Mouse (Mus musculus): Measurements from ENCODE around the gene Ephb1. TPM values are rescaled to one million over a fixed set of nuclear protein-coding genes. Genes with fewer than 3 reads are reported as not detected.
A peak's percentile ranks its signal among the peaks of the same experiment; 100 is the strongest.

The Ephb1 gene
- polyA plus RNA-seq, 1 experiment from 2014 or later: 1.4 TPM

DNA sequence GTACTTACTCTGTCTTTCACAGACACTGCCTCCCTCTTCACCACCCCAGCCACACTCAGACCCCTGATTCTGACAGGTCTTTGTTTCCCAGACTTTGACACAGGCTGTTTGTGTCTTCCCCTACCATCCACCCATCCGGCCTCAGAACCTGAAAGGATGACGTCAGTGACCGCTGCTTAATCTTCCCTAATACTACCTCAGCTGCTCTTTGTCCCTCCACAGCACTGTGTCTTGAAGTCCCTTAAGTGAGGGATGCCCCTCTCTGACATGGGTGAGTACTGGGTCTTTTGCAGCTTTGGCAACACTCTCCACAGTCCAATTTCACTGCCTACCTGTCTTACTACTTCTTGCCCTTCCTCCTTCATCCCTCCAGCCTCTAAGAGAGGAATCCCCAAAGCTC, 1.2 kb upstream of the Ephb1 start:
- H3K27ac ChIP-seq (ENCODE audit: low read length): no peak overlapping the region
- H3K27me3 ChIP-seq (ENCODE audit: control insufficient read depth, insufficient read depth, low read depth, low read length): peaks cover 63% of the 10 kb centered on the region
- no peak for ATAC-seq (ENCODE audit: low read depth)
- H3K4me3 ChIP-seq (ENCODE audit: low read length): no peak overlapping the region
- no peaks in the 10 kb centered on the region for H3K36me3 ChIP-seq (ENCODE audit: control insufficient read depth, insufficient read depth, low read length)
- no peak overlapping the region for H3K9ac ChIP-seq (ENCODE audit: low read length)
- WGBS: 55% methylated on average over 3 of the region's 3 CpGs
- H3K4me1 ChIP-seq (replicated peaks; ENCODE audit: control insufficient read depth, insufficient read depth, low read length): peaks cover 4% of the 10 kb centered on the region; the same call in 1 of the 2 replicates
- H3K4me2 ChIP-seq (ENCODE audit: low read depth, low read length): no peak overlapping the region
- no peaks in the 10 kb centered on the region for H3K9me3 ChIP-seq (ENCODE audit: control insufficient read depth, low read length)

DNA sequence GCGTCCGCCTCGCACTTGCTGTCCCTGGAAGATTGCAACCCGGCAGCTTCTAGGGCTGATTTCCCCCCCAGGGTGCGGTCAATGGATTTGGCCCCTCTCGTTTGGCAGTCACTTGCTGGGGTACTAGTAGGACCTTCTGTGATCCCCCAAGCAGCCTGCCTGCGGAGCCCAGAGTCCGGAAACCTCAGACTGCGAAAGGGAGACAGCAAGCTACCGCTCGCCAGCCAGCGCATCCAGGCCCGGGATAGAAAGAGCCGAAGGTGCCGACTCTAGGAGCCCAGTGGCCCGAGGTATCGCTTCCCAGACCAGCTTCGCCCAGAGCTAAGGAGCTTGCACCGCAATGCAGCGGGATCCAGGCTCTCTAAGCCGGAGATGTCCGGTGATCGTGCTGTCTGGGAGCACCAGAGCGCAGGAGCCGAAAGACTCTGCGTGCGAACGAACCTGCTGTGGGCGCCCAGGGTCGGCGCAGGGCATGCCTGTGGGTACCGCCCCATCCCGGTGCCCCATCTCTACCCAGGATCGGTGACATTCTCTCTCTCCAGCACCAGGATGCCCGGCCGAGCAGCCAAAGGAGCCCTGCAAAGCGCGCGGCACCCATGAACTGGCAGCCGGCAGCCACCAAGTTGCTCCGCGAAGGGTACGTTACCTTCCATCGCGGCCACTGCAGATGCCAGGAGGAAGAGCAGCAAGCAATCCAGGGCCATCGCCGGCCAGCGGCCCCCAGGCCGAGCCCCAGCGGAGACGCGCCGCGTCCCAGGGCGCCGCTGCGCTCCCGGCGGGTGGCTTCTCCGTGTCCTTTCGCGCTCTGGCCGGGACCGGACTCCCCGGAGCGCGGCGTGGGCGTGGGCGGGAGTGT, 629 bp downstream of the Ephb1 start:
- WGBS: under 1% methylated on average over 69 of the region's 70 CpGs
- H3K27ac ChIP-seq (ENCODE audit: low read length): no peak overlapping the region
- H3K4me3 ChIP-seq (ENCODE audit: low read length): peak overlapping the region; percentile 56
- H3K4me1 ChIP-seq (replicated peaks; ENCODE audit: control insufficient read depth, insufficient read depth, low read length): peaks cover 4% of the 10 kb centered on the region; the same call in 1 of the 2 replicates
- H3K9me3 ChIP-seq (ENCODE audit: control insufficient read depth, low read length): no peaks in the 10 kb centered on the region
- H3K9ac ChIP-seq (ENCODE audit: low read length): peak overlapping the region; percentile 60
- no peaks in the 10 kb centered on the region for H3K36me3 ChIP-seq (ENCODE audit: control insufficient read depth, insufficient read depth, low read length)
- H3K4me2 ChIP-seq (ENCODE audit: low read depth, low read length): peak overlapping the region; percentile 95
- peak; percentile 59 for ATAC-seq (ENCODE audit: low read depth)
- peaks cover 66% of the 10 kb centered on the region for H3K27me3 ChIP-seq (ENCODE audit: control insufficient read depth, insufficient read depth, low read depth, low read length)

DNA sequence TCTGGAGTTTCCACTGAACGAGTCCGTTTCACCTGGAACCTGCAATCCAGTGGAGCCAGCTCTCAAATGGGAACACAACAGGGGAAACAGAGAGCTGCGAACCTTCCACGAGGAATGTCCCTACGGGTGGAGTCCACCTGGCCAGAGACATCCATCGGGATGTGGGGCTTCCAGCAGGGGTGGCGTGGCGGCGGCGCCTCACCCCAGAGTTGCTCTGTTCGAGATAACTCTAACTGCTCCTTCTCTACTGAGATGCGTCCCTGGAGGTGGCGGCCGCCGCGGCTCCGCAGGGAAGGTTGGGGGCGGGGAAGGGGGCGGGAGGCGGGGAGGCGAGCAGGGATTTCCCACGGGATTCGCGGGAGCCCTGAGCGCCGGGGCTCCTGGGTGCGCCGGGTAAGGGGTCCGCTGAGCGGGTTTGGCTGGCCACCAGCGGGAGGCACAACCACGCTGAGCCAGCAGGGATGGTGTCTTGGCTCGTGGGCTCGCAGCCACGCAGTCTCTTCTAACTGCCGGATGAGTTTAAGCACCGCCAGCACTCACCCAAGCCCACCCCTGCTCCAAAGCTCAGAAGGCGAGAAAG, 1.3 kb downstream of the Ephb1 start:
- no peak overlapping the region for H3K9ac ChIP-seq (ENCODE audit: low read length)
- no peaks in the 10 kb centered on the region for H3K36me3 ChIP-seq (ENCODE audit: control insufficient read depth, insufficient read depth, low read length)
- no peaks in the 10 kb centered on the region for H3K9me3 ChIP-seq (ENCODE audit: control insufficient read depth, low read length)
- peaks cover 4% of the 10 kb centered on the region; the same call in 1 of the 2 replicates for H3K4me1 ChIP-seq (replicated peaks; ENCODE audit: control insufficient read depth, insufficient read depth, low read length)
- under 1% methylated on average over 34 of the region's 38 CpGs for WGBS
- peaks cover 65% of the 10 kb centered on the region for H3K27me3 ChIP-seq (ENCODE audit: control insufficient read depth, insufficient read depth, low read depth, low read length)
- H3K27ac ChIP-seq (ENCODE audit: low read length): no peak overlapping the region
- H3K4me3 ChIP-seq (ENCODE audit: low read length): peak overlapping the region; percentile 56
- ATAC-seq (ENCODE audit: low read depth): no peak
- H3K4me2 ChIP-seq (ENCODE audit: low read depth, low read length): peak overlapping the region; percentile 95

DNA sequence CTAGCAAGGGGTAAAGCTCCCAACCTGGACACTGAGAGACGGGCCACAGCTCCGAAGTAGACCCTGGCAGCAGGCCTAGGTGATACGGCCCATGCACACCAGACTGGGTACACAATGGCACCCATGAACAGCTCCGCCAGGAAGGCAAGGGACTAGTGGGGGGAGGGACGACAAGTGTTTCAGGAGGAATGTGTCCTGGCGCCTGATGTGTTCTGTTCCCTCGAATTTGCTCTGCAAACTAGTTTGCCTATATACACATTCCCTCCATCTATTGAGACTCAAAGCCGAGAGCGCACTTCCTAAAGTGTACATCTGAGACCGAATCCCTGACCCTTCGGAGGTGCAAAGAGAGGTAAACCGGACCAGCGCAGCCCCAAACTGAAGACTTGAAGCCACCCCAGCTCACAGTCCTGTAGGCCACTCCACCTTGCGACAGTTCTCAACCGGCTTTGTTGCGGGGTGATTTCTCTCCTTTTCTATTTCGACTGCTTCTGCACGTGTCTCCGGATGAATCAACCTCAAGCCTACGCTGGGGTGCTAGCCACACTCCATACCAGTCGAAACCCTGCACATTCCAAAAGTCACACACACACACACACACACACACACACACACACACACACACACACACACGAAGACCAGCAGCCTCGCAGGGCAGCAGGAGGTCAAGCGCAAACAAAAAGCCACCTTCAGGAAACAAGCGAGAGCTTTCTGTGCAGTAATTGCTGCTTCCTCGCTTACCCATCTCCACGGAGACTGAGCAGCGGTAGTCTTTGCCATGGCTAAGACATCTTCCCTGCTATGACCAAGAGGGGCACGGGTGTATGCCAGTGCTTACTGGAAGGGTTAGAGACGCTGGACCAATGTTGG, 2.1 kb downstream of the Ephb1 start:
- H3K4me1 ChIP-seq (replicated peaks; ENCODE audit: control insufficient read depth, insufficient read depth, low read length): peaks cover 4% of the 10 kb centered on the region; the same call in 1 of the 2 replicates
- no peaks in the 10 kb centered on the region for H3K9me3 ChIP-seq (ENCODE audit: control insufficient read depth, low read length)
- H3K27me3 ChIP-seq (ENCODE audit: control insufficient read depth, insufficient read depth, low read depth, low read length): peaks cover 68% of the 10 kb centered on the region
- H3K4me3 ChIP-seq (ENCODE audit: low read length): peak overlapping the region; percentile 56
- H3K27ac ChIP-seq (ENCODE audit: low read length): no peak overlapping the region
- no peak for ATAC-seq (ENCODE audit: low read depth)
- peak overlapping the region; percentile 95; the same call in 1 of the 2 replicates for H3K4me2 ChIP-seq (ENCODE audit: low read depth, low read length)
- H3K36me3 ChIP-seq (ENCODE audit: control insufficient read depth, insufficient read depth, low read length): no peaks in the 10 kb centered on the region
- 2% methylated on average over 30 of the region's 30 CpGs for WGBS
- no peak overlapping the region for H3K9ac ChIP-seq (ENCODE audit: low read length)

- Histone ChIP-seq H3K4me3 (ENCODE audit: low read length) (no peak overlapping the region), H3K9me3 (ENCODE audit: control insufficient read depth, low read length) (no peaks in the 10 kb centered on the region), H3K4me1 (replicated peaks; ENCODE audit: control insufficient read depth, insufficient read depth, low read length) (peaks cover 4% of the 10 kb centered on the region; the same call in 1 of the 2 replicates), H3K4me2 (ENCODE audit: low read depth, low read length) (no peak overlapping the region), H3K36me3 (ENCODE audit: control insufficient read depth, insufficient read depth, low read length) (no peaks in the 10 kb centered on the region), H3K9ac (ENCODE audit: low read length) (no peak overlapping the region), H3K27me3 (ENCODE audit: control insufficient read depth, insufficient read depth, low read depth, low read length) (peaks cover 62% of the 10 kb centered on the region), H3K27ac (ENCODE audit: low read length) (no peak overlapping the region)
- 9% methylated on average over 10 of the region's 10 CpGs for WGBS
- ATAC-seq (ENCODE audit: low read depth): no peak
Measured at GRCm38 (mm10) chr9:102351721-102352120, 2.8 kb downstream of the Ephb1 start.

DNA sequence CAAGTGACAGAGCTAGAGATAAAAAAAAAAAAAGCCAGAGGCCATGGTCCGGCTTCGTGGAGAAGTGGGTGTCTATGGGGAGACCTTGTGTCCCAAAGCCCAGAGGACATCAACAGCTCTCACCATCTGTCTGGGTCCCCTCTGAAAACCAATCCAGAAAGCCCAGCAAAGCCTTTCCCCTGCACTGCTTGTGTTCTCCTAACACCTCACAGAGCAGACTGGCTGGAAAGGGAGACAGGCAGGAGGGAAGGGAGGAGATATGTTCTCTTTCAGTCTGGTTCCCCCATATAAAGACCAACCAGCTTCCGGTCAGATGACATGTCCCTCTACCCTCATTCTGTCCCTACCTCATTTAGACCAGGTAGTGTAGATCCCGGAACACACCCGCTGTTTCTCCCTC, 3.3 kb downstream of the Ephb1 start:
- Histone ChIP-seq H3K4me2 (ENCODE audit: low read depth, low read length) (no peak overlapping the region), H3K27ac (ENCODE audit: low read length) (no peak overlapping the region), H3K9ac (ENCODE audit: low read length) (no peak overlapping the region), H3K4me1 (replicated peaks; ENCODE audit: control insufficient read depth, insufficient read depth, low read length) (peaks cover 4% of the 10 kb centered on the region; the same call in 1 of the 2 replicates), H3K9me3 (ENCODE audit: control insufficient read depth, low read length) (no peaks in the 10 kb centered on the region), H3K27me3 (ENCODE audit: control insufficient read depth, insufficient read depth, low read depth, low read length) (peaks cover 59% of the 10 kb centered on the region), H3K36me3 (ENCODE audit: control insufficient read depth, insufficient read depth, low read length) (no peaks in the 10 kb centered on the region), H3K4me3 (ENCODE audit: low read length) (no peak overlapping the region)
- WGBS: 55% methylated on average over 5 of the region's 5 CpGs
- ATAC-seq (ENCODE audit: low read depth): no peak

DNA sequence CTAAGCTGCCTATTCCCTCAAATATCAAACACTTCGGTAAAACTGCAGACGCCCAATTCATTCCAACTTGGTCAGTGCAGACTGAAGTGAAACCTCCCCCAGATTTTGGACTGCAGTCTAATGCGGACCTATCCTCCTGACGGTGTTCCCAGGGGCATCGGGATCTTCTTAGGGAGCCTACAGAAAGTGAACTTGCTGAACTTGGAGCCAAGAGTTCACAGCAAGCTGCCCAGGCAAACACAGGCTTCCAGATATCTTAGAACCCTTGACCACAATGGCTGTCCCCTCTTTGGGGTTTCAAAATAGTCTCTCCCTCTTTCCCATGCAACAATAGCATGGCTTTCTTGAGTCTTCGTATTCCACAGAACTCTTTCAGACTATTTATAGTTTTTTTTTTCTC, 3.8 kb downstream of the Ephb1 start:
- H3K27me3 ChIP-seq (ENCODE audit: control insufficient read depth, insufficient read depth, low read depth, low read length): peaks cover 55% of the 10 kb centered on the region

DNA sequence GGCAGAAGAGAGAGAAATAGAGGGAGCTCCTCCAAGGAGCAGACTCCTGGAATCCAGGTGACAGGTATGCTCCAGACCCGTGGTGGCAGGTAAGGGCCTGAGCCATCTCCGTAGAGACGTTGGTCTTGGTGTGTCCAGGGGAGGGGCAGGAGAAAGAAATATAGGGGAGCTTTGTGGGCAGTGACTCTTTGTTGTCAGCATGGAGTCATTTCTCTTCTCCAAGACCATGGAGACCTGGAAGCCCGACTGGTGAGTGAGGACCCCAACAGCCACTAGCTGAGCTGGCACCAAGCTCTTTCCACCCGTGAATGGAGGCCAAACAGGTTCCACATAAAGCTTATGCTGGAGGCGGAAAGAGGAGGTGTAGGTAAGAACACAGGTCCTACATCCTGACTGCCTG, 4.4 kb downstream of the Ephb1 start:
- 73% methylated on average over 6 of the region's 6 CpGs for WGBS
- Histone ChIP-seq H3K27me3 (ENCODE audit: control insufficient read depth, insufficient read depth, low read depth, low read length) (peaks cover 49% of the 10 kb centered on the region), H3K9me3 (ENCODE audit: control insufficient read depth, low read length) (no peaks in the 10 kb centered on the region)

More for the DNA sequence above, 3.8 kb downstream of the Ephb1 start:
- Histone ChIP-seq H3K4me1 (replicated peaks; ENCODE audit: control insufficient read depth, insufficient read depth, low read length) (peaks cover 4% of the 10 kb centered on the region; the same call in 1 of the 2 replicates), H3K9ac (ENCODE audit: low read length) (no peak overlapping the region), H3K4me2 (ENCODE audit: low read depth, low read length) (no peak overlapping the region), H3K4me3 (ENCODE audit: low read length) (no peak overlapping the region), H3K9me3 (ENCODE audit: control insufficient read depth, low read length) (no peaks in the 10 kb centered on the region), H3K27ac (ENCODE audit: low read length) (no peak overlapping the region), H3K36me3 (ENCODE audit: control insufficient read depth, insufficient read depth, low read length) (no peaks in the 10 kb centered on the region)
- WGBS: 73% methylated on average over 6 of the region's 6 CpGs
- ATAC-seq (ENCODE audit: low read depth): no peak

DNA sequence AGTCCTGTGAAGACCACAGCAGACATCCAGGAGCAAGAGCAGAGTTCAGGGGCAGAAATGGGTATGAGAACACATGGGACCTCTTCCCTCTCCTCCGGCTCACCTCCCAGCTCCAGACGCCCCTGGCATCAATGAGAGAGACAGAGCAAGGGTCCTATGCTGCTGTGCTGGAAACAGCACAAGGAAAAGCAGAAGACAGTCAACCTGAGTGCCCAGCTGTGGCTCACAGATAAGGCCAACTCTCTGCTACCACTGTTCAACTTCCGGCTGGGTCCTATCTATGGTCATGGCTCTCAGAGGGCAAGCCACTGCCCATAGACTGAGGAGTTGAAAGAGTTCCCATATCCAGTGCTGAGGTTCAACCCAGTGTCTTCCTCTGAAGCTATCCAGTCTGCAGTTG, 7.7 kb downstream of the Ephb1 start:
- Histone ChIP-seq H3K36me3 (ENCODE audit: control insufficient read depth, insufficient read depth, low read length) (no peaks in the 10 kb centered on the region), H3K9me3 (ENCODE audit: control insufficient read depth, low read length) (no peaks in the 10 kb centered on the region), H3K27ac (ENCODE audit: low read length) (no peak overlapping the region), H3K4me1 (replicated peaks; ENCODE audit: control insufficient read depth, insufficient read depth, low read length) (no peaks in the 10 kb centered on the region), H3K4me2 (ENCODE audit: low read depth, low read length) (no peak overlapping the region), H3K4me3 (ENCODE audit: low read length) (no peak overlapping the region), H3K9ac (ENCODE audit: low read length) (no peak overlapping the region), H3K27me3 (ENCODE audit: control insufficient read depth, insufficient read depth, low read depth, low read length) (peaks cover 18% of the 10 kb centered on the region)
- 87% methylated on average over 3 of the region's 3 CpGs for WGBS
- no peak for ATAC-seq (ENCODE audit: low read depth)

More for the DNA sequence above, 4.4 kb downstream of the Ephb1 start:
- H3K27ac ChIP-seq (ENCODE audit: low read length): no peak overlapping the region
- peaks cover 4% of the 10 kb centered on the region; the same call in 1 of the 2 replicates for H3K4me1 ChIP-seq (replicated peaks; ENCODE audit: control insufficient read depth, insufficient read depth, low read length)
- no peak overlapping the region for H3K4me2 ChIP-seq (ENCODE audit: low read depth, low read length)
- H3K9ac ChIP-seq (ENCODE audit: low read length): no peak overlapping the region
- no peak for ATAC-seq (ENCODE audit: low read depth)
- no peaks in the 10 kb centered on the region for H3K36me3 ChIP-seq (ENCODE audit: control insufficient read depth, insufficient read depth, low read length)
- no peak overlapping the region for H3K4me3 ChIP-seq (ENCODE audit: low read length)
